Mouse (Mus musculus): Measurements from ENCODE around the gene Otop3. TPM values are rescaled to one million over a fixed set of nuclear protein-coding genes. Genes with fewer than 3 reads are reported as not detected.
A peak's percentile ranks its signal among the peaks of the same experiment; 100 is the strongest.
"Not testable (repeated sequence)": the region's sequence is repeated elsewhere in the genome, so short reads cannot be mapped to it uniquely, and the experiment has no call there.

Gene Otop3
- total RNA-seq, 4 experiments from 2014 or later = not detected

DNA sequence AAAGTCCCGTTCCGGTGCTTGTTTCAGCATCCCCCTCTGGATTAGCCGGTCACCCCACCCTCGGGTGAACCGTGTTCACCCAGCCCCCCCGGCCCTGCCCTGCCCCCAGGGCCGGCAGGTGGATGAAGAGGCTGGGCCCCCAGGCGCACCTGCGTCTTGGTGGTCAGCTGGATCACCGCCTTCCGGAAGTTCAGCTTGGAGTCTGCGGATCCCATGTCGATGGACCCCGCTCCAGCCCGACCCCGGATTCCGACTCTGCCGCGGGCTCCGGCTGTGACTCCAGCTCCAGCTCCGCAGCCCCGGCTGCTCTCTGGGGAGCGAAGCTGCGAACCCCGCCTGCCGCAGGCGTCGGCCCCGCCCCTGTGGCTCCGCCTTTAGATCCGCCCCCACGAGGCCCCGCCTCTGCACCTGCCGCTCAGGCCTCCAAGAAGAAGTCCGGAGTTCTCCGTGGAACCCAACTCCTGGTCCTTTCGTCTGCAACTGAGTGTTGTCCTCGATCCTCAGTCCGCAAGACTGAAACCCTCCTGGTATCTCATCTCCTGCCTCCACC is 32.9 kb downstream of the Otop3 start, which contains the start of gene Hid1:
Gene Hid1, minus strand, starts transcription at position 362 of the 550 bp plus-strand sequence.
- DNase-seq = peak; percentile 75

DNA sequence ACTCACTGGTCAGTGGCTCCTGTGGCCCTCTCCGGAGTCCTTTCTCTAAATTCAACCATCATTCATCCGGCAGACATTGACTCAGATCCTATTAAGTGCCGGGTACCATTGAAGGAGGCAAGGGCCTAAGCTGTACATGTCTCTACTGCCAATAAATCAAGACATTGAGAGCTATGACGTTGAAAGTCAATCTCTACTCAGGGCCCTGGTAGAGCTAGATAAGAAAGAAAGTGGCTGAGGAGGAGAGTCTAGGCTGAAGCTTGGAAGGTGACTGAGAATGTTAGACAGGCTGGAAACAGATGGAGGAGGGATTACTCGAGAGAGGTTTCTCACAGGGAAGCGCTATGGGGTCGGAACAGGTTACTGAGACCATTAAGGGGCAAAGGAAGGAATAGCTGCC is 35.8 kb downstream of the Otop3 start:
- no peak for DNase-seq

DNA sequence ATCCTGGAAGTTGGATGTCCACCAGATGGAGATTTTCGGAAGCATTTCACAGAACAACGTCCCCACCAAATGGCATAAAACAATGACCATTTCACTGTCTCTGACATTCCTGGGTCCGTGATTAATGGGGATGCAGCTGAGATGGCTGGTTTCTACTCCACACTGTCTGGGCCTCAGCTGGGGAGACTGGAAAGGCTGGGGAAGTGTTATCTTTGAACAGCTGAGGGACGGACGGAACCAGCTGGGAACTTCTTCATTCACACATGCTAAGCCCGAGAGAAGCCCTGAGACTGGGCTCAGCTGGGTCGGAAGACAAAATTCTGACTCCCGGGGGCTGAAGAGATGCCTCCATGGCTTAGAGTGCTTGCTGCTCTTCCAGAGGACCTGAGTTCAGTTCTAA is 36.8 kb downstream of the Otop3 start:
- DNase-seq = no peak

DNA sequence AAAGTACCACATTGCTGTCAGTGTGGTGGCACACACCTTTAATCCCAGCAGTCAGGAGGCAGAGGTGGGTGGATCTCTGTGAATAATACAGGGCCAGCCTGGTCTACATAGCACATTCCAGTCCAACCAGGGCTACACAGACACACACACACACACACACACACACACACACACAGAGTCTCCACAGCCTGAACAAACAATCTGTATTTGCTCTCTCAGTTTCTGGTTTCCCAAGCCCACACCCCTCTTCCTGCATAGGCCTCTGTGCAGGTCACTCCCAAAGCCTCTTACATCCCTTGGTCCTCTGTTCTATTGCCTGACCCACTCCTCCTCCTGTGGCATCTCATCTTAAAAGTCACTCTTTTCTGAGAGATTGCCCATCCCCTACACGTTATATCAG is 37.5 kb downstream of the Otop3 start:
- DNase-seq = no peak

DNA sequence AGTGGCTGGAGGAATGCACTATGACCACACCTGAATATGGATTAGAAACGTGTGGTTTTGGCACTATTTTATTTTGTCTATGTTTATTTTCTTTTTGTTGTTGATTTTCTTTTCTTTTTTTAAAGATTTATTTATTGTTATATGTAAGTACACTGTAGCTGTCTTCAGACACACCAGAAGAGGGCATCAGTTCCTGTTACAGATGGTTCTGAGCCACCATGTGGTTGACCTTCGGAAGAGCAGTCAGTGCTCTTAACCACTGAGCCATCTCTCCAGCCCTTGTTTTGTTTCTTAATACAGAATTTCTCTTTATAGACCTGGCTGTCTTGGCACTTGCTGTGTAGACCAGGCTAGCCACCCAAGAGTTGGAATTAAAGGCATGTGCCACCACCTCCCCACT is 38.2 kb downstream of the Otop3 start:
- no peak for DNase-seq

DNA sequence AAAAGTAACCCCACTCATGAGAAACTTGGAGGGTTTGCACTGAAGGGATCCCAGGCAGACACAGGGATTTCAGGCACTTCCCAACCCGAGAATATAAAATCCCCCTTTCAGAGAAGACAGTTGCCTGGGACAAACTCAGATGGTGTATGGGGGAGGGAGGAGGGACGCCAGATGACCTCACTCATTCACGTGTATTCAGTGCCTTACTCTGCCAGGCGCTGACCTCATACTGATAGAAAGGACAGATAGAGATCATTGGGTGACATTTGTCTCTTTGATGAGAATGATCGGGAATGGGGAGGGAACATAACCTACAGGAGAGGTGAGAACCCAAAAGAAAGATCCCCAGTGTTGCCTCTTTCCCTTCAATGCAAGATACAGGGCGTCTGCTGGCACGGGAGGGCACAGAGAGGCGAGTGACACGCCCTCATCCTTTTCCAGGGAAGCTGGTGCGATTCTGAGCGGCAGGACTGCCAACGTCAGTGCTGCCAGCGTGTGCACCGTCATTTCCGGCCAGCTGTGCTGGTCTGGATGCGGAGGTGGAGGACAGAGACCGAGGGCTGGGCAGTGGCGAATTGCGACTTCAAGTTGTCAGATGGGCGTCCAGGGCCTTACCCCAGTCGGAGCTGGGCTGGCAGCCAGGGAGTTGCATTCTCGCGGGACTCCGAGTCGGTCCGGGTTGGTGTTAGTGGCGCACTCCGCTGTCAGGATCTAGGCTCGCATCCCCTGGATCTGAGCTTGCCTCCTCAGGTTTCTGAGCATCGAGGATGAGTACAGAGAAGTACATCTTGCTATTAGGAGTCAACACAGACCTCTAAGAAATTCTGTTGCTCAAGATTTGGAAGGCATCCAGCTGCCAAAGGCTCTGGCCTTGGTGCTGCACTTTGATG is 39.5 kb downstream of the Otop3 start:
- peak; percentile 78 for DNase-seq

DNA sequence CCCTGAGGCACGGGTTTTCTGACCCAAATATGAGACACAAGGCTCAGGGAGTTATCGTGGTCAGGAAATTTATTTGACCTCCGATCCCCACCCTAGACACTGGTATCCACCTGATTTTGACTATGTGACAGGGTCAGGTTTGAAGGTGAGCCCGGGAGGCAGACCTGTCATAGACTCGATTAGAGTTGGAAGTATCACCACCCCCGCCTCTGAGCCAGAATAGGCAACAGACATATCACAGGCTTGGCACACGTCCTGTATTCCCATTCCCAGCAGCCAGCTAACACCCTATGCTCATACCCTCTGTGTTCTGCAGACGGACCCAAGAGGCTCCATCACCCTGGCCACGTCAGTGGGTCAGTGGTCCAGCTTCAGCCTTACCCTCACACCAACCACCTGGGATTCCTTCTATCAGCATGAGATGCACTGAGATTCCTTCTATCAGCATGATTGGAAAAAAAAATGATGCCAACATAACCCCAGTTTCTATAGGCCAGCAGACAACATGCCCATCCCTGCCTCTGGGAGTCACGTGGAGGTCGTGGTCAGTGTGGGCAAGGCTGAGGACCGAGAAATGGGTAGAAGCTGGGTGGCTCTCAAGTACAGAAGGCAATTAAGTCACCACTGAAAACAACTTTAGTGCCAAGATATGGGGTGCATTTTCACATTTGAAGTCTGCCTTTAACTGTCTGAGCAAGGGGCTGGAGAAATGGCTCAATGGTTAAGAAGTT is 40.3 kb downstream of the Otop3 start:
- DNase-seq = no peak

DNA sequence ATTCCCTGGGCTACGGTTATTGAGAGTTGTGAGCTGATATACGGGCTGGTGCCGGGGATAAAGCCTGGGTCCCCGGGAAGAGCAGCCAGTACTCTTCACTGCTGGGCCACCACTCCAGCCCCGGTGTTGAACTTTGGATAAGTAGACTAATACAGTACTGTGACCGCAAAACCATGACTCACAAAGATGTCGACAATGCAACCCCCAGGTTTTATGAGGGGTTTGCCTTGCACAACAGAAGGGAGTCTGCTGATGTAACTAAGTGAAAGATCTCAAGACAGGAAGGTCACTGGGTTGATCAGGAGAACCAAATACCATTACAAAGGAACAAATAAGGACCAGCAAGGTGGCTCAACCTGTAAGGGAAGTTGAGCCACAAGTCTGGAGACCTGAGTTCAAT is 42.2 kb downstream of the Otop3 start:
- no peak for DNase-seq

DNA sequence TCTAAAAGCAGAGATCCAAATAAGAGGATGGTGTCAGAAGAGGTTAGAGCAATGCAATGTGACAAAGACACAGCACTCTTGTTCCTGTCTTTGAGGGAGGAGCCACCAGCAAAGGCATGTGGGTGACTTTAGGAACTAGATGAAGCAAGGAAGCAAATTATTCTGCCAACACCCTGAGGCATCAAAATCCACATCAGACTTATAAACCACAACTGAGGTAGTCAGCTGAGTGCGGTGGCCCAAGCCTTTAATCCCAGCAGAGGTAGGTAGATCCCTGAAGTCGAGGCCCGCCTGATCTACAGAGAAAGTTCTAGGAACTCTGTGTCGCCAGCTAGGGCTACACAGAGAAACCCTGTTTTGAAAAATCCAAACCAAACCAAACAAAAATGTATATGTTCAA is 42.7 kb downstream of the Otop3 start:
- DNase-seq = no peak

DNA sequence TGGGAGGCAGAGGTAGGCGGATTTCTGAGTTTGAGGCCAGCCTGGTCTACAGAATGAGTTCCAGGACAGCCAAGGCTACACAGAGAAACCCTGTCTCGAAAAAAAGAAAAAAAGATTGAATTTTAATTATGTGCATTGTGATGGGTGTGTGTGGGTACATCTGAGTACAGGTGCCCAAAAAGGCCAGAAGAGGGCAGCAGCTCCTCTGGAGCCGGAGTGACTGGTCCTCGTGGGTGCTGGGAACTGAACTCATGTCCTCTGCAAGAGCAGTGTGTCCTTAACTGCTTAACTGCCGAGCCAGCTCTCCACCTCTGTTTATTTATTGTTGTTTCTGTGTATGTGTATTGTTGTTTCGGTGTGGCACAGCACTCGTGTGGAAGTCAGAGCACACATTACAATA is 43.3 kb downstream of the Otop3 start:
- DNase-seq = no peak

DNA sequence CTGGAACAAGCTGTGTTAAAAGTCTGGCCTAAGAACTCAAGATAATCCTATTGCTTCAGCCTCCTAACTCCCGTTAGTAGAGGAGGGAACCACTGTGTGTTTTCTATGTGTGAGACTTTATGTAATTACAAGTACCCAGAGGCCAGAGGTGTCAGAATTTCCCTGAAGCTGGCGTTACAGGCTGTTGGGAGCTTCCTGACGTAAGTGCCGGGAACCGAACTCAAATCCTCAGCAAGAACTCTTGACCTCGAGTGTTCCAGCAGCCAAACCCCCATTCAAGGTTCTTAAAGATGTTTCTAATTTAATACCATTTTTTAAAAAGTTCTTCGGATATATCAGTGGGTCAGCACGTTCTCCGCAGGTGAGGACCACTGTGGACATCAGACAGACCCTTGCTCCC is 46.7 kb downstream of the Otop3 start:
- DNase-seq = no peak

DNA sequence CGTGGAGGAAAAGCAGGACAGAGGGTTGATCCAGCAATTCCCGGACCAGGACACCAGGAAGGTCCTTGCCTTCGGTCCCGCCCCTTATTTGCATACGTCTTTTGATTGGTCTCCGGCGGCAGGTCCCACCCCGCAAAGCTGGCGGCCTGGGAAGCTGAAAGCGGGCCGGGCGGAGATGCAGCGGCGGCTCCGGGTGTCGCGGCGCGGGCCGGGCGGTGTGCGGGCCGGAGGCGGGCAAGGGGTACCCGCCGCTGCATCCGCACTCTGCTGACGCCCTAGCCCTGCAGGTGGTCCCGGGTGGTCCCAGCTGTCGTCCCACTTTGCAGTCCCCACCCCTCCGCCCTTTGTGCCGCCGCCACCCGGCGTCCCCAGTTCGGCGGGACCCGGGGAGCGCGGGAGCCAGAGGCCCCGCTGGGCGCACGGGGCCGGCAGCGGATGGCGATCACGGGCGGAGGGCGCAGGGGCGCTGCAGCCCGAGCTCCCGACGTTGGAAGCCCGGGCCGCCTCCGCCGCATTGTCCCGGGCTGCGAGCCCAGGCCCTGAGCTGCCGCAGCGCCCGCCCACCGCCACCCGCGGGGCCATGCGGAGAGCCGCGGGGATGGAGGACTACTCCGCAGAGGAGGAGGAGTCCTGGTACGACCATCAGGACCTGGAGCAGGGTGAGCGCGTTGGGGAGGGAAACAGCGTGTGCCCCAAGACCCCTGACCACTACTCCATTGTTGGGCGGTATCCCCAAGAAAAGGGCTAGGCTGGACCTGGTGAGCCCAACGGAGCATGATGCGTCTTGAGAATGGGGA is 47.4 kb downstream of the Otop3 start, which contains the start of gene Cdr2l:
Gene Cdr2l, plus strand, starts transcription at position 174 of the 797 bp plus-strand sequence.
- DNase-seq = peak; percentile 92

DNA sequence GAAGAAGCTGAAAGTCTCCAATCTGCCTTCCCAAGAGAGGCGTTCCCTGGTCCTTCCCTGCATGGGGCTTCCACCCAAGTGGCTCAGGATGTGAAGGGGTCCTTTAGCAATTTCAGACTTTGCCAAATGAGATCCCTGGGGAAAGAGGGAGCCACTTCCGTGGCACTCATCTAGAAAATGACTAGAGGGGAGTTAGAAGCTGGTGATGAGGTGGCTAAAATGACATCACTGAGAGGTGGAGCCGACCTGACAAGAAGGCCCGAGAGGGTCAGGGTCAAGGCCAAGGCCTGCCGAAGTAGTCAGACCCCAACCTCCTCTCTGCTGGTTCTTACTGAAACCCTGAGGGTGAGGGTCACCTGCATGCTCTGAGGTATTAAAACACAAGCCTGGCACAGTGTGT is 48.4 kb downstream of the Otop3 start:
- peak; percentile 60 for DNase-seq

DNA sequence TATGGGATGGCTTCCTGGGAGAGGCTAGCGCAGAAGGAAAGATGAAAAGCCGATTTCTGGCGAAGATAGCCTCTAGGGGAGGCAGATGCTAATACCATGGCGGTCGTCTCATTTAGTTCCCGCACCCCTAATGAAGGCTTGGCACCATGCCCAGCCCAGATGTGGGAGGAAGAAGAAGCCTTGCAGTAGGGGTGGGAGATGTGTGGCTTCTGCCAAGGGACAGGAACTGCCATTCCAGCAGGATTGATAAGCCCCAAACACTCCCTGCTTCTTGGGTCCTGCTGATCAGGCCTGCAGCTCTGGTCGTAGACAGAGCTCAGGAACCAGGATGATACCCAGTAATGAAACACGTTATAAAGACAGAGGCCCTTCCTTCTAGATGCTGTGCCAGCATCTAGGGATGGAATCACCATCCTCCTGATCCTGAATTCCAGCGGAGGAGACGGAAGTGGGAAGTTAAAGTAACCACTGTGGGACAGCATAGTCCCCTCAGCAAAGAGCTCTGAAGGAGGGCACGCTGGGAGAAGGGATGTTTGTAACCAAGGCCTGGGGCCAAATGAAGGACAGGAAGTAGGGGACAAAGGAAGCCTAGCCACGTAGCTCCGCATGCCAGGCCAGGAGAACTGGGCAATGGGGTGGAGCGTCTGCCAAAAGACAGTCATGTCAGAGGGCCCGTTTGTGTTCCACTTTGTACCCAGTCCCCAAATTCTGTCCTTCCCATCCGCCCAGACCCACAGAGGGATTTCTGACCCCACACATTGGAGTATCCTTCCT is 49.4 kb downstream of the Otop3 start:
- DNase-seq = no peak

DNA sequence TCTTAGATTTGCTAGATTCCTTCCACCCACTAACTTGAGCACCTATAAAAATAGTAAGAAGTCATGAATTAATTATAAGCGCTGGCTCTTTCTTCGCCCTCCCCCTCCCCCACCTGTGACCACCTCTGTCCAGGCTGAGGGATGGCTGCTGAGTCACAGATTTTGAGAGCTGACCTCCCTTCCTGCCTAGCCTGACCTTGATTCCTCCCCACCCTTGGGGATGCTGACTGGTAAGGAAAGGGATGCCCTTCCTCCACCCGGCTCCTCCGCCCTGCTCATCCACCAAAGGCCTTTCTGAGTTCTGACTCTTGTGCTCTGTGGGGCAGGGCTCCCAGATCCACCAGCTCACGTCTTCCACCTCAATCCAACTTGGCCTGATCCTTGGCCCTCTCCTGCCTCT is 50.1 kb downstream of the Otop3 start:
- peak; percentile 87 for DNase-seq

DNA sequence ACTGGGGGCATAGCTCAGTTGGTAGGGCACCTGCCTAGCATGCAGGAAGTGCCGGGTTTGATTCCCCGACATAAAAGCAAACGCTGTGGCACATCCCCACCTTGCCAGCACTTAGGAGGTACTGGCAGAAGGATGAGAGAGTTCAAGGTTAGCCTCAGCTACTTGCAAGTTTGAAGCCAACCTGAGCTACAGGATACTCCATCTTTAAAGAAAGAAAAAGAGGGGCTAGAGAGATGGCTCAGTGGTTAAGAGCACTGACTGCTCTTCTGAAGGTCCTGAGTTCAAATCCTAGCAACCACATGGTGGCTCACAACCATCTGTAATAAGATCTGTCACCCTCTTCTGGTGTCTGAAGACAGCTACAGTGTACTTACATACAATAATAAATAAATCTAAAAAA is 52.3 kb downstream of the Otop3 start:
- DNase-seq = not testable (repeated sequence)

DNA sequence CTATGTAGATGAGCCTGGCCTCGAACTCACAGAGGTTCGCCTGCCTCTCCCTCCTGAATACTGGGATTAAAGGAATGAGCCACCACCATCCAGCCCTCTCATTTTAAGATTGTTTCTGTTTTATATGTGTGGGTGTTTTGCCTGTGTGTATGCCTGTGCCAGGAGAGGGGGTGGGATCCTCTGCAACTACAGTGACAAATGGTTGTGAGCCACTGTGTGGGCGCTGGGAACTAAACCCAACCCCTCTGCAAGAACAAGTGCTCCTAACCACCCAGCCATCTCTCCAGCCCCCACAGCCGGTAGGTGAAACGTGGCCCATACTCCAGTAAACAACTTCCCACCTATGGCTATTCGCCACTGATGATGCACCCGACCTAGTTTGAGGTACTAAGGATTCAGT is 56.8 kb downstream of the Otop3 start:
- DNase-seq = no peak

DNA sequence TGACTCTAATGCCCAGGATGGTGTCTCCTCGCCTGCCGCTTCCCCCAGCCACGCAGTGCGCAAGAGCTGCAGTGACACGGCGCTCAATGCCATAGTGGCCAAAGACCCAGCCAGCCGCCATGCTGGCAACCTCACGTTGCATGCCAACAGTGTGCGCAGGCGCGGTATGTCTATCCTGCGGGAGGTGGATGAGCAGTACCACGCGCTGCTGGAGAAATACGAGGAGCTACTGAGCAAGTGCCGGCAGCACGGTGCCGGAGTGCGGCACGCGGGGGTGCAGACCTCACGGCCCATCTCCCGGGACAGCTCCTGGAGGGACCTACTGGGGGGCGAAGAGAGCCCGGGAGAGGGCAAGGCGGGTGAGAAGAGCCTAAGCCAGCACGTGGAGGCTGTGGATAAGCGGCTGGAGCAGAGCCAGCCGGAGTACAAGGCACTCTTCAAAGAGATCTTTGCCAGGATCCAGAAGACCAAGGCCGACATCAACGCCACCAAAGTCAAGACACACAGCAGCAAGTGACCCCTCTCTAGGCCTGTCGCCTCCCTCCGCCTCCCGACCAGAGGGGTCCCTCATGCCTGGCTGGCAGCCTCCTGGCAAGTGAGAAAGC is 59.3 kb downstream of the Otop3 start:
- peak; percentile 48 for DNase-seq

Data from adrenal gland, adult 8-10 months (tissue).